Mouse (Mus musculus): Measurements from ENCODE around the gene Vmn2r91.
"Not testable (repeated sequence)": the region's sequence is repeated elsewhere in the genome, so short reads cannot be mapped to it uniquely, and the experiment has no call there.

Gene Vmn2r91

GRCm38 (mm10) chr17:18084716-18085115 lies at the start of gene Vmn2r91:
Gene Vmn2r91, plus strand, starts transcription at chr17:18085016.
- DNase-seq, result not testable (repeated sequence)

DNA sequence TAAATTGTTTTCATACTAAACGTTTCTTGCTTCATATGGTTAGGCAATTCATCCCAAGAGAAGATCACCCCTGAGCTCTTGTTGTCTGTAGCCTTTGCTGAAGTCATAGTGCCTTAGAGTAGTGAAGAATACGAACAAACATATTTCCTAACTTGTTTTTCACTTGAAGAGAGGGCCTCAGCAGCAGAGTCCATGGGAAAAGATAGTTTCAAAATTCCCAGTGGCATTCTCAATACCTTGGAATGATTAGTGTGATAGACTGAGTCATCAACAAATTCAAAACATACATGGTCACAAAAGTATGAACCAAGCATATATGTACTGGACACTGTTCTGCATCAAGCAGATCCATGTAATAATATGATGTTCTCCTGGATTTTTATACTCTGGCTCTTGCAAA lies 35.7 kb upstream of the Vmn2r91 start, which contains the start of gene Vmn2r124:
Vmn2r124 (plus strand) TSS at position 301 of the 400 bp plus-strand sequence.
- DNase-seq, result no peak

GRCm38 (mm10) chr17:18095626-18096025 lies 10.8 kb downstream of the Vmn2r91 start:
- not testable (repeated sequence) for DNase-seq

- DNase-seq, result not testable (repeated sequence)
Measured at GRCm38 (mm10) chr17:18102265-18102664, 17.4 kb downstream of the Vmn2r91 start.

- DNase-seq, result not testable (repeated sequence)
Measured at GRCm38 (mm10) chr17:18151587-18151986, 66.8 kb downstream of the Vmn2r91 start, which contains the start of gene Vmn2r92. Gene Vmn2r92, plus strand, starts transcription at chr17:18151887.

- not testable (repeated sequence) for DNase-seq
Measured at GRCm38 (mm10) chr17:18161194-18161593, 76.4 kb downstream of the Vmn2r91 start.

All from right cerebral cortex, postnatal 14 days (tissue).